Mouse (Mus musculus) adrenal gland, adult (tissue): ENCODE measurements around the gene Thegl.
"Not testable (repeated sequence)": the region's sequence is repeated elsewhere in the genome, so short reads cannot be mapped to it uniquely, and the experiment has no call there.

ENCODE experiments used
- DNase-seq, 2 experiments: peaks; one replicate each; pipeline ENCODE4 v3.0.0; 2022 to 2023; ENCODE audit warnings: low spot score in 1 of 2; ENCODE audit not compliant: inconsistent age in 2 of 2

The Thegl gene

GRCm38 (mm10) chr5:77015544-77016482 lies at the start of gene Thegl:
Thegl (plus strand) TSS chr5:77016023.
- DNase-seq, result peak; percentile 85 to 92

DNA sequence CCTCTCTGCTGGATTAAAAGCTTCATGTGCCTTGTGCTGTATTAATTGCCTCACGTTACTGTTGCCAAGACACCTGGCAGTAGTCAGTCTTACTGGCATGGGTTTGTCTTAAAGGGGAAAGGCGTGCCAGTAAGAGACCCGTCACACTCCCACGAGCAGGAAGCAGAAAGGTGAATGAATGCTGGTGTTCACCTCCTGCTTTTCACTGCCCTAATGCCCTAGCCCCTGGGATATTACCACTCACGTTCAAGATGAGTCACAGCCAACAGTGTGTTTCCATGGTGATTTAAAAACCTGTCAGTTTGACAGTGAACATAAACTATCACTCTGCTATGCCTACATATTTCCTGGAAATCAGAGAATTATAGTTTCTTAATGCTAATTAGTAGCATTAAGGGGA lies 46.6 kb upstream of the Thegl start:
- DNase-seq, result peak in 1 of 2 experiments; percentile 35

- DNase-seq, result not testable (repeated sequence)
Observed at GRCm38 (mm10) chr5:76971115-76971514, 44.7 kb upstream of the Thegl start.

- no peak for DNase-seq
Observed at GRCm38 (mm10) chr5:76973488-76973887, 42.3 kb upstream of the Thegl start.

GRCm38 (mm10) chr5:76974207-76974553 lies 41.6 kb upstream of the Thegl start:
- no peak for DNase-seq

DNA sequence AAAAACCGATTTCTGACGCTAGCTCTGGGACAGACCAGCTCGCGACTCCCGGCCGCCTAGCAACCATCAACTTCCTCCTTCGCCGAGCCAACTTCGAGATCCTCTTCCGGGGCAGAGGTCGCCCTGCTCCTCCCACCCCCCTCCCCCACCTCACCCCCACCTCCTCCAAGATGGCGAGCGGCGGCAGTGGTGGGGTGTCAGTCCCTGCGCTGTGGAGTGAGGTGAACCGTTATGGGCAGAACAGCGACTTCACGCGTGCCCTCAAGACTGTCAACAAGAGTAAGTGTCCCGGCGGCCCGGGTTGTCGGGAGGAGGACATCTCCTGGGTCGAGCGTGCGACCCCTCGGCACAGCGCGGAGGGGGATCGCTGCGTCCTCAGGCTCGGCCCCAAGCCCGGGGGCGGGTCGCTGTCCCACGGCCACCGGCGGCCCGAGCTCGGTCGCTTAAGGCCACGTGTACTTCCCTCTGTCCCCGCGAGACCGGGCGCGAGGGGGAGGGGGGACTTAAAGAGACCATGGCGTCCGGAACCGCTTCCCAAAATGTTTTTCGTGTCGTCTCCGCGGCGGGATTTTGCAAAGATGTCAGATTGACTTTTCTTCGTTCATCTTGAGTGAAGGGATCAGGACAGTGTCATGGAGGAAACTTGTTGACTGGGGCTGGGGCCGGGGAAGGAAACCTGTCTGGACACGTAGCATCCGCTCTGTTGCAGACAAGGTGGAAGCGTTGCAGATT lies 41.1 kb upstream of the Thegl start, which contains the start of gene Srp72:
TSS of gene Srp72 (plus strand) at position 130 of the 732 bp plus-strand sequence.
- peak; percentile 90 to 96 for DNase-seq

DNA sequence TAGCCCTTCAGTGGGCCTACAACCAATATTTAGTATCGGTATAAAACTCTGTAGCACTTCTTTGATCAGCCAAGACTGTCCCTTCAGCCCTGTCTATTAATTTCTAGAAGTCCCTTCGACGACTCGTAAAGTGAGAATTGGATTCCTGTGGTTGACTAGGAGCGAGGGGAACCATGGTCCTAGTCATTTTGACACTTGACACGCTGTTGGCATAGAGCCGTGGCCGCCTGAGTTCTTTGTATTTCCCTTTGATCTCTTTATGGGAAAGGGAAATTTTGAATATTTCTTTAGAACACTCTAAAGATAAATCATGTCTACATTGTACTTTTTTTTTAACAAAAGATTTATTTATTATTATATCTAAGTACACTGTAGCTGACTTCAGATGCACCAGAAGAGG lies 40.1 kb upstream of the Thegl start:
- DNase-seq, result peak; percentile 53 to 70

DNA sequence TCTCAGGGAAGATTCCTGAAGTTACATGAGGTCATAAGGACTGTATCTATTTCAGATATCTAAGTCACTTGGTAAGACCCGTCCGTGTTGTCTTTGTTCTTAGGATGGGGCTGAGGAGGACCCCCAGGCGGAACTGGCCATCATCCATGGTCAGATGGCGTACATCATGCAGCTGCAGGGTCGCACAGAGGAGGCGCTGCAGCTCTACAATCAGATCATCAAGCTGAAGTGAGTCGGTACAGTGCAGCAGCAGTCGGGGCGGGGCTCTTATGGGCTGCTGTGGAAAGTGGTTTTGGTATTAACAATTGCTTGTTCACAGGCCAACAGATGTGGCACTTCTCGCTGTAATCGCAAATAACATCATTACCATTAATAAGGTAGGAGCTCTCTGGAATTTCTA lies 31.8 kb upstream of the Thegl start:
- DNase-seq, result no peak

GRCm38 (mm10) chr5:76990789-76991188 lies 25.0 kb upstream of the Thegl start:
- DNase-seq, result no peak

GRCm38 (mm10) chr5:76993174-76993814 lies 22.5 kb upstream of the Thegl start:
- no peak for DNase-seq

DNA sequence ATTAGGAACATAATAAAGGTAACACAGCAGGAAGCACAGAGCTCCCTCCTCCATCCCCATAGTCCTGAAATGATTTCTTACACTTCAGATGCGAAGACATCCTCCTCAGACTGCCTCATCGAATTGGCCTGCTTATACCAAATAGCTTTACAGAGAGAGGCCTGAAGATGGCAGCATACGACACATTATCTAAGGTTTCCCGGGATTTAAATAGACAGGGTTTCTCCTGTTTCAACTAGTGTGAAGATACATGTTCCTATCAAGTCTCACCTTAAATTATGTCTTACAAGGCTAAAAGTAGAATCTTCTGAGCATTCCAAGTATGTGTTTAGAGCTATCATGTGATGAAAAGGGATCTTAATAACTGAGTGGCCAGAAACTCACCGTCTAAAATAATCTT lies 17.4 kb upstream of the Thegl start:
- DNase-seq, result peak in 1 of 2 experiments; percentile 46

DNA sequence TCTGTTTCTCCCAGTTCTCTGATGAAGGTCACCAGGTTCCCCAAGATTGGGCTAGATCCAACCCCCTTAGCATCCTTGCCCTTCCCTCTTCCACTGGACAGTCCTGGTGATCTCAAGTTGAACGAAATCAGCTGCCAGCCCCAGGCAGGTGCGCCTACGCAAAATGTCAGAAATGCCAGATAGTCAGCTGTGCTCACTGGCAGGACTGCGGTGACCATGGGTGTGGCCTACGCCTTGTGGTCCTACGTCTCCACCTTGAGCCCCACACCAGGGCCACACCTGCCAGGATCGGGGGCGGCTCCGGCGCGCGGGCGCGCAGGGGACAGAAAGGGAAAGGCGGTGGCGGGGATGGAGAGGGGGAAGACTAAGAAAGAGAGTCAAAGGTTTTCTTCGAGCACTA lies 14.6 kb upstream of the Thegl start:
- peak in 1 of 2 experiments; percentile 23 for DNase-seq

DNA sequence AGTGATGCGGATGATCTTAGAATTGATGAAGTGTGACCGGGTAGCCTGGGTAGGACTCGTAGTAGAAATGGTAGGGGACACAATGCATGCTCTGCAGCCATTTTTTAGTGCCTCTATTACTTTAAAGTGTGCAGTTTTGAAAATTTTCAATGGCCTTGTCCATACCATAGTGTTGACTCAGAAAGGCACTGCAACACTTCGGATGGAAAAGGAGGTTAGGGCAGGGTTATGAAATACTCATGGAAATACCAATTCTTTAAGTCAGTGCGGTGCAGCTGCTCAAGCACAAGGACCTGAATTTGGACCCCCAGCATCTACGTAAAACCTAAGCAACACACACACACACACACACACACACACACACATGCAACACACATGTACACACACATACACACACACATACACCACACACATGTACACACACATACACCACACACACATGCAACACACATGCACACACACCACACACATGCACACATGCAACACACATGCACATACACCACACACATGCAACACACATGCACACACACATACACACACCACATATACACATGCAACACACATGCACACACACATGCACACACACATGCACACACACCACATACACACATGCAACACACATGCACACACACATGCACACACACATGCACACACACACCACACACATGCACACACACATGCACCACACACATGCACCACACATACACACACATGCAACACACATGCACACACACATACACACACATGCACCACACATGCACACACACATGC lies 11.6 kb upstream of the Thegl start, which contains the start of gene Arl9:
TSS of gene Arl9 (plus strand) at position 5 of the 771 bp plus-strand sequence.
- DNase-seq, result peak in 1 of 2 experiments; percentile 47

- no peak for DNase-seq
Observed at GRCm38 (mm10) chr5:77010352-77010751, 5.5 kb upstream of the Thegl start.

GRCm38 (mm10) chr5:77011082-77011481 lies 4.7 kb upstream of the Thegl start:
- no peak for DNase-seq

GRCm38 (mm10) chr5:77013171-77013570 lies 2.7 kb upstream of the Thegl start:
- DNase-seq, result no peak

GRCm38 (mm10) chr5:77028034-77028433 lies 12.2 kb downstream of the Thegl start:
- DNase-seq, result no peak

GRCm38 (mm10) chr5:77029735-77030134 lies 13.9 kb downstream of the Thegl start:
- peak; percentile 22 to 75 for DNase-seq

GRCm38 (mm10) chr5:77035101-77035500 lies 19.3 kb downstream of the Thegl start:
- not testable (repeated sequence) for DNase-seq

- peak in 1 of 2 experiments; percentile 21 for DNase-seq
Observed at GRCm38 (mm10) chr5:77038451-77038850, 22.6 kb downstream of the Thegl start.

- DNase-seq, result no peak
Observed at GRCm38 (mm10) chr5:77039391-77039790, 23.6 kb downstream of the Thegl start.
